Mouse (Mus musculus) kidney, embryonic 14.5 days (tissue): Measurements from ENCODE around the gene Akip1. TPM values are rescaled to one million over a fixed set of nuclear protein-coding genes. Genes with fewer than 3 reads are reported as not detected.
A peak's percentile ranks its signal among the peaks of the same experiment; 100 is the strongest.

Experiments used
- ATAC-seq: fragments of 200-750 bp; cut with Nextera tagmentation; 2 replicates; pipeline ENCODE4 v1.8.0; 2017; ENCODE audit warnings: moderate number of reproducible peaks, mild to moderate bottlenecking, moderate TSS enrichment, moderate library complexity; ENCODE audit not compliant: low FRiP score, low TSS enrichment
- H3K27ac ChIP-seq: fragments of 300-500 bp; sonication (generic); 2 replicates; pipeline ENCODE4 v1.5.1; 2014; ENCODE audit warnings: low read depth, mild to moderate bottlenecking, low read length, moderate library complexity, mixed read lengths
- H3K27me3 ChIP-seq: fragments of 300-500 bp; sonication (generic); 2 replicates; pipeline ENCODE4 v1.6.1; 2014; ENCODE audit warnings: mild to moderate bottlenecking, low read length; ENCODE audit not compliant: control insufficient read depth, insufficient read depth
- H3K36me3 ChIP-seq: fragments of 300-500 bp; sonication (generic); 2 replicates; pipeline ENCODE4 v1.6.1; 2014; ENCODE audit warnings: low read length, mixed read lengths; ENCODE audit not compliant: control insufficient read depth, insufficient read depth
- H3K4me1 ChIP-seq: fragments of 300-500 bp; sonication (generic); 2 replicates; pipeline ENCODE4 v1.6.1; 2014; ENCODE audit warnings: low read length, mixed read lengths; ENCODE audit not compliant: control insufficient read depth, insufficient read depth
- H3K4me2 ChIP-seq: fragments of 300-500 bp; sonication (generic); replicated peaks from 2 replicates; pipeline ENCODE4 v1.6.1; 2014; ENCODE audit warnings: low read depth, mild to moderate bottlenecking, low read length
- H3K4me3 ChIP-seq: fragments of 300-500 bp; sonication (generic); 2 replicates; pipeline ENCODE4 v1.5.1; 2014; ENCODE audit warnings: mild to moderate bottlenecking, low read length
- H3K9ac ChIP-seq: fragments of 300-500 bp; sonication (generic); 2 replicates; pipeline ENCODE4 v1.6.1; 2014; ENCODE audit warnings: low read depth, mild to moderate bottlenecking, low read length, moderate library complexity
- H3K9me3 ChIP-seq: fragments of 300-500 bp; sonication (generic); 2 replicates; pipeline ENCODE4 v1.6.1; 2016; ENCODE audit warnings: low read length; ENCODE audit not compliant: control insufficient read depth
- WGBS: fragments of 180-500 bp; shearing (Covaris S2); extraction: QIAGEN DNeasy Blood & Tissue Kit; methylation state at CpG from one replicate; pipeline ENCODE4 v1.1.7; 2014; 5-methylcytosine and 5-hydroxymethylcytosine counted together
- polyA plus RNA-seq: library from polyadenylated mRNA; unstranded; fragments of >200 nt; fragmentation: Nextera tagmentation; extraction: Ambion mirVana; gene quantifications from 2 replicates; pipeline ENCODE4 v1.2.1, GENCODE M21; 2014

Akip1 gene
- polyA plus RNA-seq = 24.7 and 28.2 TPM in 2 replicates

DNA sequence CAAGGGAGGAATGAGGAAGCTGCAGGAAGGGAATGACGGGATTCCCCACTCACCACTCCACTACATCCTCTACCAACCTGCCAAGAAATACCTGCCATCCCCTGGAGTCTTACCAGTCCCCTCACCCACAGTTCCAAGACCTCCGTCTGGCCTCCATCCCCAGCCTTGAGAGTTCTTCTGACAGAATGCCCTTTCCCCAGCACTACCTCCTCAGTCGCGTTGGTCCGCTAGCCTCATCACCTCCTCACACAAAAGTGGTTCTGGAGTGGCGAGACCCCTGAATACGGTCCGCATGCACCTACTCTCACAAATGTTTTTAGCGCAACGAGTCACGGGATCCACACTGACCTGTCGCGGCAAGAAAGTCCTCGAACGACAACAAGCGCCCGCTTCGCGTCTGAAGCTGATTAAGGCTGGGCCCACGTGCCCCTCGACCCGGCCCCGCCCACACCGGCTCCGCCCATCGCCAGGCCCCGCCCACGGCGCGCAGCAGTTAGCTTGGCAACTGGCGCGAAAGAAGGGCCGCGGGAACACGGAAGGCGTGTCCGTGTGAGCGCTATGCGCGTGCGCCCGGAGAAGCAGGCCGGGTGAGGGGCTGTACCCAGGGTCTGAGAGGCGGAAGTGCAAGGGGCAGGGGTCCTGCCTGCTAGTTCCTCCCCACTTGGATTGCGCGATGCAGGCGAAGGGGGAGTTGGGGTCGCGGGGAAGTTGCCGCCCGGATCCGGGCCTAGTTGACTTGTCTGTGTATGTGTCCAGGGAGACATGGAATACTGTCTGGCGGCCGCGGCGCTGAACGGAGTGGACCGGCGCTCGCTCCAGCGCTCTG, at the start of gene Akip1, which contains the start of gene St5:
Akip1 (plus strand) TSS at position 501 of the 826 bp plus-strand sequence.
St5 (minus strand) TSS at position 416 of the 826 bp plus-strand sequence.
- H3K27ac ChIP-seq = peak within 1 kb of the TSS; percentile 39; the same call in 1 of the 2 replicates
- peak within 1 kb of the TSS; percentile 63 for H3K9ac ChIP-seq
- H3K4me1 ChIP-seq = peaks cover 8% of the 10 kb centered on the region
- no peaks in the 10 kb centered on the region for H3K27me3 ChIP-seq
- peaks cover 3% of the 10 kb centered on the region; the same call in 1 of the 2 replicates for H3K9me3 ChIP-seq
- peak within 1 kb of the TSS; percentile 77 for H3K4me2 ChIP-seq
- no peaks in the 10 kb centered on the region; the same call in 1 of the 2 replicates for H3K36me3 ChIP-seq
- peak within 1 kb of the TSS; percentile 59 for H3K4me3 ChIP-seq
- under 1% methylated on average over 61 of the region's 61 CpGs for WGBS
- peak; percentile 97 for ATAC-seq

- H3K9ac ChIP-seq = no peak overlapping the region
- H3K27ac ChIP-seq = no peak overlapping the region
- no peaks in the 10 kb centered on the region for H3K4me1 ChIP-seq
- H3K4me3 ChIP-seq = no peak overlapping the region
- H3K27me3 ChIP-seq = no peaks in the 10 kb centered on the region
- no peak for ATAC-seq
- 72% methylated on average over 5 of the region's 5 CpGs for WGBS
- no peaks in the 10 kb centered on the region for H3K36me3 ChIP-seq
- no peak overlapping the region for H3K4me2 ChIP-seq
- H3K9me3 ChIP-seq = no peaks in the 10 kb centered on the region
These were observed 48.6 kb upstream of the Akip1 start for GRCm38 (mm10) chr7:109654871-109655270.

GRCm38 (mm10) chr7:109657884-109658283, 45.6 kb upstream of the Akip1 start:
- Histone ChIP-seq H3K27ac (no peak overlapping the region), H3K9ac (no peak overlapping the region), H3K36me3 (no peaks in the 10 kb centered on the region), H3K9me3 (no peaks in the 10 kb centered on the region), H3K4me1 (no peaks in the 10 kb centered on the region), H3K4me2 (no peak overlapping the region), H3K27me3 (no peaks in the 10 kb centered on the region), H3K4me3 (no peak overlapping the region)
- 23% methylated on average over 6 of the region's 6 CpGs for WGBS
- ATAC-seq = no peak

- Histone ChIP-seq H3K4me3 (no peak overlapping the region), H3K27ac (no peak overlapping the region), H3K9me3 (no peaks in the 10 kb centered on the region), H3K4me2 (no peak overlapping the region), H3K36me3 (no peaks in the 10 kb centered on the region), H3K9ac (no peak overlapping the region), H3K27me3 (no peaks in the 10 kb centered on the region), H3K4me1 (no peaks in the 10 kb centered on the region)
- WGBS = 96% methylated on average over 2 of the region's 2 CpGs
- no peak for ATAC-seq
These were observed 44.2 kb upstream of the Akip1 start for GRCm38 (mm10) chr7:109659278-109659677.

- H3K4me3 ChIP-seq = no peak overlapping the region
- 82% methylated on average over 4 of the region's 4 CpGs for WGBS
These were observed 40.9 kb upstream of the Akip1 start for GRCm38 (mm10) chr7:109662626-109663025.

GRCm38 (mm10) chr7:109666664-109667063, 36.8 kb upstream of the Akip1 start:
- 74% methylated on average over 5 of the region's 5 CpGs for WGBS
- Histone ChIP-seq H3K4me1 (0 out of 2 replicates have a peak, but pooled peaks cover 7% of the 10 kb centered on the region), H3K9me3 (no peaks in the 10 kb centered on the region), H3K27ac (no peak overlapping the region), H3K4me2 (no peak overlapping the region), H3K36me3 (no peaks in the 10 kb centered on the region), H3K4me3 (no peak overlapping the region), H3K27me3 (no peaks in the 10 kb centered on the region), H3K9ac (no peak overlapping the region)
- ATAC-seq = no peak

More at GRCm38 (mm10) chr7:109662626-109663025, 40.9 kb upstream of the Akip1 start:
- H3K4me2 ChIP-seq = no peak overlapping the region
- no peak for ATAC-seq
- H3K4me1 ChIP-seq = no peaks in the 10 kb centered on the region
- H3K36me3 ChIP-seq = no peaks in the 10 kb centered on the region
- H3K27ac ChIP-seq = no peak overlapping the region
- no peaks in the 10 kb centered on the region for H3K9me3 ChIP-seq
- H3K9ac ChIP-seq = no peak overlapping the region
- no peaks in the 10 kb centered on the region for H3K27me3 ChIP-seq

- H3K4me2 ChIP-seq = peak overlapping the region; percentile 59
- H3K9me3 ChIP-seq = no peaks in the 10 kb centered on the region
- H3K4me3 ChIP-seq = no peak overlapping the region
- 73% methylated on average over 5 of the region's 5 CpGs for WGBS
- H3K9ac ChIP-seq = no peak overlapping the region
- ATAC-seq = no peak
- no peaks in the 10 kb centered on the region for H3K36me3 ChIP-seq
- no peaks in the 10 kb centered on the region for H3K27me3 ChIP-seq
- 0 out of 2 replicates have a peak, but pooled peaks cover 12% of the 10 kb centered on the region for H3K4me1 ChIP-seq
- no peak overlapping the region for H3K27ac ChIP-seq
These were observed 33.9 kb upstream of the Akip1 start for GRCm38 (mm10) chr7:109669426-109670170.

GRCm38 (mm10) chr7:109671581-109672471, 31.7 kb upstream of the Akip1 start:
- ATAC-seq = peak; percentile 98
- H3K4me1 ChIP-seq = 0 out of 2 replicates have a peak, but pooled peaks cover 12% of the 10 kb centered on the region
- H3K27ac ChIP-seq = peak overlapping the region; percentile 93
- peak overlapping the region; percentile 82 for H3K4me3 ChIP-seq
- H3K4me2 ChIP-seq = peak overlapping the region; percentile 59
- 1% methylated on average over 42 of the region's 44 CpGs for WGBS
- no peaks in the 10 kb centered on the region for H3K36me3 ChIP-seq
- H3K9me3 ChIP-seq = no peaks in the 10 kb centered on the region
- peak overlapping the region; percentile 89 for H3K9ac ChIP-seq
- H3K27me3 ChIP-seq = no peaks in the 10 kb centered on the region
